Mouse (Mus musculus): ENCODE results near the gene Vmn2r69.

Vmn2r69 gene

DNA sequence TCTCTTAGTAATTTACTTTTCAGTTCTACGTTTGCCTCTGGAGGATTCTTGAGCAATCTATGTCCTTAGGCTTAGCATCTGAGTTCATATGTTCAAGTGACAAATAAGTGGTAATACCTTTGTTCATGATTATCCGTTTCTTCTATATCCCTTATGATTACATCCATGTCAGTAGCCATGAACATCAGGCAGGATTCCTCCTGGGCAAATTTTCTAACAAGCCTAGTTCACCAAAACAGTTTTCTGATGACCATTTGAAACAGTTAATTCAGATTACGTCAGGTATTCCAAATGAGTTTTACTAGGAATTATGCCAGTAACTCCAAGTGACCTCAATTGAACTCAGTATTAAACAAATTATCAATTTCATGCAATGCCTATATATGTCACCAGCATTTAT lies at the start of gene Vmn2r69:
Gene Vmn2r69 (minus strand): TSS at position 101 of the 400 bp plus-strand sequence.
- DNase-seq (ENCODE audit: extremely low spot score, low read depth, low spot score): no peak

Data from hindlimb bud, embryonic 11.5 days (tissue).